Mouse (Mus musculus) lung, embryonic 16.5 days (tissue): ENCODE results near the gene Zranb3. TPM values are rescaled to one million over a fixed set of nuclear protein-coding genes. Genes with fewer than 3 reads are reported as not detected.
A peak's percentile ranks its signal among the peaks of the same experiment; 100 is the strongest.
"Not testable (repeated sequence)": the region's sequence is repeated elsewhere in the genome, so short reads cannot be mapped to it uniquely, and the experiment has no call there.

Source experiments
- ATAC-seq: fragments of 200-750 bp; cut with Nextera tagmentation; 2 replicates; pipeline ENCODE4 v1.8.0; 2017; ENCODE audit warnings: low read depth, mild to moderate bottlenecking, moderate library complexity
- H3K27ac ChIP-seq: fragments of 300-500 bp; sonication (generic); 2 replicates; pipeline ENCODE4 v1.5.1; 2014; ENCODE audit warnings: mild to moderate bottlenecking, control low read depth, low read length
- H3K27me3 ChIP-seq: fragments of 300-500 bp; sonication (generic); 2 replicates; pipeline ENCODE4 v1.6.1; 2014; ENCODE audit warnings: low read depth, low read length, mixed read lengths; ENCODE audit not compliant: control insufficient read depth, insufficient read depth
- H3K36me3 ChIP-seq: fragments of 300-500 bp; sonication (generic); 2 replicates; pipeline ENCODE4 v1.6.1; 2014; ENCODE audit warnings: low read length; ENCODE audit not compliant: control insufficient read depth, insufficient read depth
- H3K4me1 ChIP-seq: fragments of 300-500 bp; sonication (generic); replicated peaks from 2 replicates; pipeline ENCODE4 v1.6.1; 2014; ENCODE audit warnings: low read length, mixed read lengths; ENCODE audit not compliant: control insufficient read depth, insufficient read depth
- H3K4me2 ChIP-seq: fragments of 300-500 bp; sonication (generic); 2 replicates; pipeline ENCODE4 v1.6.1; 2014; ENCODE audit warnings: low read depth, low read length, control low read depth
- H3K4me3 ChIP-seq: fragments of 300-500 bp; sonication (generic); 2 replicates; pipeline ENCODE4 v1.5.1; 2014; ENCODE audit warnings: mild to moderate bottlenecking, low read length, control low read depth
- H3K9ac ChIP-seq: fragments of 300-500 bp; sonication (generic); 2 replicates; pipeline ENCODE4 v1.6.1; 2014; ENCODE audit warnings: low read length, control low read depth
- H3K9me3 ChIP-seq: fragments of 300-500 bp; sonication (generic); 2 replicates; pipeline ENCODE4 v1.6.1; 2016; ENCODE audit warnings: low read length; ENCODE audit not compliant: control insufficient read depth
- WGBS: fragments of 180-500 bp; shearing (Covaris S2); extraction: QIAGEN DNeasy Blood & Tissue Kit; methylation state at CpG from one replicate; pipeline ENCODE4 v1.1.7; 2014; 5-methylcytosine and 5-hydroxymethylcytosine counted together
- polyA plus RNA-seq: library from polyadenylated mRNA; unstranded; fragments of >200 nt; fragmentation: Nextera tagmentation; extraction: Ambion mirVana; gene quantifications from 2 replicates; pipeline ENCODE4 v1.2.1, GENCODE M21; 2015

Zranb3 gene
- polyA plus RNA-seq, 1 experiment from 2014 or later: 12.1 TPM

GRCm38 (mm10) chr1:127959312-127959718 is 143.5 kb downstream of the Zranb3 start:
- WGBS: 31% methylated on average over 7 of the region's 7 CpGs
- no peak overlapping the region for H3K4me3 ChIP-seq
- ATAC-seq: peak; percentile 34; the same call in 1 of the 2 replicates

GRCm38 (mm10) chr1:127958801-127959200 is 144.0 kb downstream of the Zranb3 start:
- Histone ChIP-seq H3K27me3 (no peaks in the 10 kb centered on the region), H3K9me3 (no peaks in the 10 kb centered on the region), H3K4me1 (peaks cover 10% of the 10 kb centered on the region), H3K36me3 (peaks cover 3% of the 10 kb centered on the region; the same call in 1 of the 2 replicates), H3K27ac (peak overlapping the region; percentile 61), H3K4me3 (no peak overlapping the region), H3K9ac (no peak overlapping the region), H3K4me2 (peak overlapping the region; percentile 12; the same call in 1 of the 2 replicates)
- 35% methylated on average over 5 of the region's 5 CpGs for WGBS
- ATAC-seq: peak; percentile 51; the same call in 1 of the 2 replicates

More at GRCm38 (mm10) chr1:127959312-127959718, 143.5 kb downstream of the Zranb3 start:
- peaks cover 10% of the 10 kb centered on the region for H3K4me1 ChIP-seq
- no peak overlapping the region for H3K9ac ChIP-seq
- H3K4me2 ChIP-seq: peak overlapping the region; percentile 12; the same call in 1 of the 2 replicates
- H3K9me3 ChIP-seq: no peaks in the 10 kb centered on the region
- peaks cover 3% of the 10 kb centered on the region; the same call in 1 of the 2 replicates for H3K36me3 ChIP-seq
- H3K27ac ChIP-seq: peak overlapping the region; percentile 61
- no peaks in the 10 kb centered on the region for H3K27me3 ChIP-seq

DNA sequence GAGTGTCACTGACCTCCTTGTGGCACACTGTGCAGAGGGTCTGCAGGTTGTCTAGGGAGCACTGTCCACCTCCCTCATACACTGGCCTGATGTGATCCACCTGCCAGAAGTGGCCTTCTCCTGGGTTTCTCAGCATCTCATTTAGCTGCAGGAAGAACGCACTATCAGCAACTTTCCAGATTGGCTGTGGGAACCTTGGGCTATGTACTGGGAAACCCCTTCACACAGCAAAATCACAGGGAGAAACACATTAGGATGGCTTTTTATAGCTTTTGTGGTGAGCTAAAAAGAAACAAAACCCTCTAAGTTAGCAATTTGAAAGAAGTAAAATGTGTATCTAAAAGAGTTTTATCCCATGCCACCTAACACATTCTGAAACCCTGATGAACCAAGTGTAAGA is 146.3 kb downstream of the Zranb3 start:
- H3K9me3 ChIP-seq: no peaks in the 10 kb centered on the region
- 100% methylated on average over 1 of the region's 1 CpGs for WGBS
- no peak for ATAC-seq

GRCm38 (mm10) chr1:127954800-127955199 is 148.0 kb downstream of the Zranb3 start:
- Histone ChIP-seq H3K9ac (no peak overlapping the region), H3K27me3 (no peaks in the 10 kb centered on the region), H3K36me3 (no peaks in the 10 kb centered on the region), H3K27ac (no peak overlapping the region), H3K4me3 (no peak overlapping the region), H3K4me2 (no peak overlapping the region), H3K9me3 (no peaks in the 10 kb centered on the region), H3K4me1 (peaks cover 10% of the 10 kb centered on the region)
- no peak for ATAC-seq
- WGBS: 59% methylated on average over 4 of the region's 4 CpGs

More for the DNA sequence above, 146.3 kb downstream of the Zranb3 start:
- H3K27me3 ChIP-seq: no peaks in the 10 kb centered on the region
- no peak overlapping the region for H3K4me2 ChIP-seq
- peaks cover 3% of the 10 kb centered on the region; the same call in 1 of the 2 replicates for H3K36me3 ChIP-seq
- no peak overlapping the region for H3K4me3 ChIP-seq
- H3K9ac ChIP-seq: no peak overlapping the region
- peaks cover 10% of the 10 kb centered on the region for H3K4me1 ChIP-seq
- H3K27ac ChIP-seq: no peak overlapping the region

GRCm38 (mm10) chr1:127954198-127954597 is 148.6 kb downstream of the Zranb3 start:
- H3K4me2 ChIP-seq, H3K27me3 ChIP-seq, H3K36me3 ChIP-seq, H3K4me3 ChIP-seq, H3K9ac ChIP-seq, ATAC-seq, H3K27ac ChIP-seq, H3K9me3 ChIP-seq, H3K4me1 ChIP-seq: not testable (repeated sequence)
- 70% methylated on average over 4 of the region's 4 CpGs for WGBS

DNA sequence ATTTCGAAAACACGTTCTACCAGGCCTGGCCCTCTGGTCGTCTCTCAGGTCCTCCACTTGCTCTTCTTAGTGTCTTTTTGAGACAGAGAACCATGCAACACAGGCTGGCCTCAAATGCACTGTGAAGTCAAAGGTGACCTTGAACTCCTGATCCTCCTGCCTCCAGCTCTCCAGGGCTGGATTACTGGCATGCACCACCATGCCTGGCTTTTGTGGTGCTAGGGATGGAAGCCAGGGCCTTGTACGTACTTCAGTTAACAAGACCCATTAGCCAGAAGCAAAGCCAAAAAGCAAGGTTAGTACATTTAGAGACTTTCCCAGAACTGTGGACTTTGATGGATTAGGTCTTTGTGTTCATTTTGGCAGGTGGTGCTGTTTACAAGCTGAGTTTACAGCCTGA is 150.6 kb downstream of the Zranb3 start:
- H3K4me1 ChIP-seq: peaks cover 3% of the 10 kb centered on the region; the same call in 1 of the 2 replicates
- H3K9ac ChIP-seq: no peak overlapping the region
- H3K4me3 ChIP-seq: no peak overlapping the region
- peaks cover 3% of the 10 kb centered on the region; the same call in 1 of the 2 replicates for H3K36me3 ChIP-seq
- no peak overlapping the region for H3K4me2 ChIP-seq
- H3K27ac ChIP-seq: no peak overlapping the region
- no peak for ATAC-seq
- 88% methylated on average over 4 of the region's 4 CpGs for WGBS
- H3K9me3 ChIP-seq: 0 out of 2 replicates have a peak, but pooled peaks cover 3% of the 10 kb centered on the region
- H3K27me3 ChIP-seq: no peaks in the 10 kb centered on the region

GRCm38 (mm10) chr1:127948748-127949147 is 154.1 kb downstream of the Zranb3 start:
- 61% methylated on average over 5 of the region's 5 CpGs for WGBS
- H3K27ac ChIP-seq: no peak overlapping the region
- no peak for ATAC-seq

DNA sequence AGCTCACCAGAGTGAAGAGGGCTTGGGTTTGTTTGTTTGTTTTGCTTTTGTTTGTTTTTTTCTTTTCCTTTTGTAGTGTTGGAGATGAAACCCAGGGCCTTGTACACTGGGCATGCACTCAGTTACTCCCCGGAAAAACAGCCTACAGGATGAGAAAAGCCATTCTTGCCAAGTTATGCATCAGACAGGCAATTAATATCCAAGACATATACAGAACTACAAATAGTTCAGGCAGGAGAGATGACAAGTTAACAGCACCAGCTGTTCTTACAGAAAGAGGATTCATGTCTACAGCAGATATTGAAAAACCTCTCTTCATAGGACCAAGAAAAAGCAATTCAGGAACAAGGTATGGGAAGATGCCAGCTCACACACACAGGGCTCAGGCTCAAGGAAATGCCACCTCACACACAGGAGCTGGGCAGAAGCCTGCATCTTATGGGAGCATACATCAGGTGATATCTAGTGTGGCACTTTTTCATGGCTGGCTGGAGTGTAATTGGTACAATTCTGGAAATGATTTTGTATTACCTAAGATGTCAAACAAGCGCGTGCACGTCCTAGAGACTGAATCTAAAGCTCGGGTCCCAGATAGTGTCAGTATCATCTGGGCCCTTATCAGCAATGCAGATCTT is 156.1 kb downstream of the Zranb3 start:
- Histone ChIP-seq H3K9ac (no peak overlapping the region), H3K36me3 (peaks cover 17% of the 10 kb centered on the region), H3K9me3 (0 out of 2 replicates have a peak, but pooled peaks cover 3% of the 10 kb centered on the region), H3K27ac (no peak overlapping the region), H3K4me3 (no peak overlapping the region), H3K4me2 (no peak overlapping the region), H3K27me3 (no peaks in the 10 kb centered on the region), H3K4me1 (peaks cover 11% of the 10 kb centered on the region; the same call in 1 of the 2 replicates)
- 65% methylated on average over 5 of the region's 5 CpGs for WGBS
- ATAC-seq: peak; percentile 71

More at GRCm38 (mm10) chr1:127948748-127949147, 154.1 kb downstream of the Zranb3 start:
- 0 out of 2 replicates have a peak, but pooled peaks cover 3% of the 10 kb centered on the region for H3K9me3 ChIP-seq
- peaks cover 11% of the 10 kb centered on the region; the same call in 1 of the 2 replicates for H3K4me1 ChIP-seq
- H3K27me3 ChIP-seq: no peaks in the 10 kb centered on the region
- H3K4me3 ChIP-seq: no peak overlapping the region
- H3K4me2 ChIP-seq: no peak overlapping the region
- H3K9ac ChIP-seq: no peak overlapping the region
- peaks cover 8% of the 10 kb centered on the region; the same call in 1 of the 2 replicates for H3K36me3 ChIP-seq

GRCm38 (mm10) chr1:127945696-127946575 is 156.9 kb downstream of the Zranb3 start:
- Histone ChIP-seq H3K4me1 (peaks cover 11% of the 10 kb centered on the region; the same call in 1 of the 2 replicates), H3K36me3 (peaks cover 17% of the 10 kb centered on the region), H3K9me3 (0 out of 2 replicates have a peak, but pooled peaks cover 3% of the 10 kb centered on the region), H3K9ac (no peak overlapping the region), H3K4me2 (no peak overlapping the region), H3K27ac (peak overlapping the region; percentile 28; the same call in 1 of the 2 replicates), H3K4me3 (no peak overlapping the region), H3K27me3 (no peaks in the 10 kb centered on the region)
- 54% methylated on average over 3 of the region's 3 CpGs for WGBS
- peak; percentile 44 for ATAC-seq
